Mouse (Mus musculus): ENCODE measurements around the gene Neurog1. TPM values are rescaled to one million over a fixed set of nuclear protein-coding genes. Genes with fewer than 3 reads are reported as not detected.
A peak's percentile ranks its signal among the peaks of the same experiment; 100 is the strongest.

Gene Neurog1
- polyA plus RNA-seq (2015; fragmentation: Nextera tagmentation; extraction: Ambion mirVana): 13.0 and 13.1 TPM in 2 replicates

GRCm38 (mm10) chr13:56251924-56252619 is at the start of gene Neurog1:
Gene Neurog1, minus strand, starts transcription at chr13:56252163.
- peak; percentile 83 for ATAC-seq
- no peaks in the 10 kb centered on the region for H3K9me3 ChIP-seq (replicated peaks)
- no peaks in the 10 kb centered on the region for H3K36me3 ChIP-seq (ENCODE audit: poor library complexity, severe bottlenecking)
- H3K4me3 ChIP-seq: peak within 1 kb of the TSS; percentile 38
- H3K9ac ChIP-seq: peak within 1 kb of the TSS; percentile 55
- H3K27ac ChIP-seq: peak within 1 kb of the TSS; percentile 42
- peak within 1 kb of the TSS; percentile 71 for H3K4me2 ChIP-seq
- peaks cover 99% of the 10 kb centered on the region for H3K27me3 ChIP-seq
- 2% methylated on average over 65 of the region's 65 CpGs for WGBS
- H3K4me1 ChIP-seq: peaks cover 49% of the 10 kb centered on the region

GRCm38 (mm10) chr13:56299336-56299735 is 47.4 kb upstream of the Neurog1 start:
- ATAC-seq: no peak
- H3K9me3 ChIP-seq (replicated peaks): no peaks in the 10 kb centered on the region
- no peak overlapping the region for H3K4me3 ChIP-seq
- peaks cover 51% of the 10 kb centered on the region for H3K27me3 ChIP-seq
- H3K9ac ChIP-seq: no peak overlapping the region
- H3K4me2 ChIP-seq: no peak overlapping the region
- no peaks in the 10 kb centered on the region for H3K36me3 ChIP-seq (ENCODE audit: poor library complexity, severe bottlenecking)
- WGBS: 93% methylated on average over 11 of the region's 11 CpGs
- H3K4me1 ChIP-seq: peaks cover 23% of the 10 kb centered on the region
- no peak overlapping the region for H3K27ac ChIP-seq

- no peaks in the 10 kb centered on the region for H3K36me3 ChIP-seq (ENCODE audit: poor library complexity, severe bottlenecking)
- ATAC-seq: no peak
- peak overlapping the region; percentile 88 for H3K4me2 ChIP-seq
- no peaks in the 10 kb centered on the region for H3K9me3 ChIP-seq (replicated peaks)
- peaks cover 77% of the 10 kb centered on the region for H3K27me3 ChIP-seq
- WGBS: 1% methylated on average over 8 of the region's 8 CpGs
- peak overlapping the region; percentile 63 for H3K9ac ChIP-seq
- H3K4me1 ChIP-seq: peaks cover 23% of the 10 kb centered on the region
- H3K27ac ChIP-seq: no peak overlapping the region
- peak overlapping the region; percentile 47 for H3K4me3 ChIP-seq
Observed at GRCm38 (mm10) chr13:56296659-56297020, 44.7 kb upstream of the Neurog1 start.

GRCm38 (mm10) chr13:56295943-56296658 is 44.1 kb upstream of the Neurog1 start, which contains the start of gene Cxcl14:
Gene Cxcl14, minus strand, starts transcription at chr13:56296551.
- H3K27ac ChIP-seq: no peak within 1 kb of the TSS
- no peaks in the 10 kb centered on the region for H3K36me3 ChIP-seq (ENCODE audit: poor library complexity, severe bottlenecking)
- ATAC-seq: peak; percentile 67
- H3K9me3 ChIP-seq (replicated peaks): no peaks in the 10 kb centered on the region
- peak within 1 kb of the TSS; percentile 47 for H3K4me3 ChIP-seq
- peaks cover 82% of the 10 kb centered on the region for H3K27me3 ChIP-seq
- peaks cover 23% of the 10 kb centered on the region for H3K4me1 ChIP-seq
- peak within 1 kb of the TSS; percentile 63 for H3K9ac ChIP-seq
- WGBS: under 1% methylated on average over 70 of the region's 76 CpGs
- peak within 1 kb of the TSS; percentile 88 for H3K4me2 ChIP-seq

- Histone ChIP-seq H3K27me3 (peaks cover 85% of the 10 kb centered on the region), H3K27ac (no peak overlapping the region), H3K9me3 (replicated peaks) (no peaks in the 10 kb centered on the region), H3K4me2 (peak overlapping the region; percentile 88), H3K9ac (peak overlapping the region; percentile 63), H3K36me3 (ENCODE audit: poor library complexity, severe bottlenecking) (no peaks in the 10 kb centered on the region), H3K4me1 (peaks cover 23% of the 10 kb centered on the region), H3K4me3 (peak overlapping the region; percentile 47)
- no peak for ATAC-seq
- WGBS: 4% methylated on average over 13 of the region's 13 CpGs
Observed at GRCm38 (mm10) chr13:56295586-56295942, 43.6 kb upstream of the Neurog1 start.

- Histone ChIP-seq H3K27me3 (peaks cover 85% of the 10 kb centered on the region), H3K27ac (no peak overlapping the region), H3K9ac (no peak overlapping the region), H3K9me3 (replicated peaks) (no peaks in the 10 kb centered on the region), H3K4me3 (peak overlapping the region; percentile 47), H3K36me3 (ENCODE audit: poor library complexity, severe bottlenecking) (no peaks in the 10 kb centered on the region), H3K4me2 (peak overlapping the region; percentile 88), H3K4me1 (peaks cover 23% of the 10 kb centered on the region)
- ATAC-seq: no peak
- 6% methylated on average over 10 of the region's 10 CpGs for WGBS
Observed at GRCm38 (mm10) chr13:56294908-56295307, 42.9 kb upstream of the Neurog1 start.

- no peak overlapping the region for H3K9ac ChIP-seq
- no peak overlapping the region for H3K4me2 ChIP-seq
- ATAC-seq: no peak
- H3K4me1 ChIP-seq: peaks cover 27% of the 10 kb centered on the region
- no peak overlapping the region for H3K4me3 ChIP-seq
- H3K36me3 ChIP-seq (ENCODE audit: poor library complexity, severe bottlenecking): no peaks in the 10 kb centered on the region
- peaks cover 49% of the 10 kb centered on the region for H3K27me3 ChIP-seq
- WGBS: 76% methylated on average over 6 of the region's 6 CpGs
- no peaks in the 10 kb centered on the region for H3K9me3 ChIP-seq (replicated peaks)
- no peak overlapping the region for H3K27ac ChIP-seq
Observed at GRCm38 (mm10) chr13:56289998-56290397, 38.0 kb upstream of the Neurog1 start.

GRCm38 (mm10) chr13:56289261-56289660 is 37.3 kb upstream of the Neurog1 start:
- Histone ChIP-seq H3K4me1 (peaks cover 24% of the 10 kb centered on the region), H3K36me3 (ENCODE audit: poor library complexity, severe bottlenecking) (no peaks in the 10 kb centered on the region), H3K4me3 (no peak overlapping the region), H3K27ac (no peak overlapping the region), H3K9me3 (replicated peaks) (no peaks in the 10 kb centered on the region), H3K4me2 (no peak overlapping the region), H3K27me3 (peaks cover 42% of the 10 kb centered on the region), H3K9ac (peak overlapping the region; percentile 26; the same call in 1 of the 2 replicates)
- WGBS: 57% methylated on average over 11 of the region's 11 CpGs
- ATAC-seq: no peak

GRCm38 (mm10) chr13:56288601-56289000 is 36.6 kb upstream of the Neurog1 start:
- no peak for ATAC-seq
- 32% methylated on average over 4 of the region's 4 CpGs for WGBS
- Histone ChIP-seq H3K9ac (no peak overlapping the region), H3K4me1 (peaks cover 24% of the 10 kb centered on the region), H3K4me2 (no peak overlapping the region), H3K27ac (no peak overlapping the region), H3K9me3 (replicated peaks) (no peaks in the 10 kb centered on the region), H3K27me3 (peaks cover 35% of the 10 kb centered on the region), H3K36me3 (ENCODE audit: poor library complexity, severe bottlenecking) (no peaks in the 10 kb centered on the region), H3K4me3 (no peak overlapping the region)

- H3K9ac ChIP-seq: no peak overlapping the region
- H3K4me3 ChIP-seq: no peak overlapping the region
- H3K9me3 ChIP-seq (replicated peaks): no peaks in the 10 kb centered on the region
- H3K4me2 ChIP-seq: no peak overlapping the region
- WGBS: 44% methylated on average over 9 of the region's 9 CpGs
- H3K4me1 ChIP-seq: peaks cover 24% of the 10 kb centered on the region
- peaks cover 20% of the 10 kb centered on the region for H3K27me3 ChIP-seq
- no peaks in the 10 kb centered on the region for H3K36me3 ChIP-seq (ENCODE audit: poor library complexity, severe bottlenecking)
- ATAC-seq: 0 out of 2 replicates have a peak, but pooled peaks have one; percentile 38
- H3K27ac ChIP-seq: 0 out of 2 replicates have a peak overlapping the region, but pooled peaks have one; percentile 32
Observed at GRCm38 (mm10) chr13:56287091-56287490, 35.1 kb upstream of the Neurog1 start.

GRCm38 (mm10) chr13:56283321-56283720 is 31.4 kb upstream of the Neurog1 start:
- H3K4me2 ChIP-seq: no peak overlapping the region
- H3K4me1 ChIP-seq: peaks cover 12% of the 10 kb centered on the region
- no peak overlapping the region for H3K4me3 ChIP-seq
- H3K36me3 ChIP-seq (ENCODE audit: poor library complexity, severe bottlenecking): no peaks in the 10 kb centered on the region
- H3K27me3 ChIP-seq: 0 out of 2 replicates have a peak, but pooled peaks cover 6% of the 10 kb centered on the region
- WGBS: 94% methylated on average over 13 of the region's 13 CpGs
- no peaks in the 10 kb centered on the region for H3K9me3 ChIP-seq (replicated peaks)
- no peak overlapping the region for H3K27ac ChIP-seq
- no peak for ATAC-seq
- no peak overlapping the region for H3K9ac ChIP-seq

GRCm38 (mm10) chr13:56280356-56280755 is 28.4 kb upstream of the Neurog1 start:
- Histone ChIP-seq H3K4me3 (no peak overlapping the region), H3K4me2 (no peak overlapping the region), H3K27me3 (no peaks in the 10 kb centered on the region), H3K27ac (no peak overlapping the region), H3K9ac (no peak overlapping the region), H3K9me3 (replicated peaks) (no peaks in the 10 kb centered on the region), H3K36me3 (ENCODE audit: poor library complexity, severe bottlenecking) (no peaks in the 10 kb centered on the region), H3K4me1 (no peaks in the 10 kb centered on the region)
- no peak for ATAC-seq
- 77% methylated on average over 6 of the region's 6 CpGs for WGBS

All from forebrain, embryonic 13.5 days (tissue).